In the genomic region with DNA sequence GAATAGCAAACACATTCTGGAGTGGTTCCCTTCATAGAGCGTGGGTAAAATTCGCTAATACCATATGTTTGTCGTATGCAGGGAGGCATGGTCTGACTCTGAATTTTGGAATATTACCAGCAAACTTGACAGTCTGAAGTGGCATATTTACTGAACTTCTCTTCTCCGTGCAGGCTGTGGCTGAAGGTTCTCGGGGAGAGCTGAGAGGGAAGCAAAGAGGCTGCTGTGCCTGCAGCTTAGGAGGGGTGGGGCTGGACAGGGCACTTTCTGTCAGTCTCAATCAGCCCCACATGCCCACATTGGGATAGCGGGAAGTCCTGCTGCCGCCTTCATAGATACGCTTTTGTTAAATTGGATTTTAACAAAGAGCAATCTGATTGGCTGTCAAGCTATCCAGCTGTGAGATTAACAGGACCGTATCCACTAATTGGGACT, we compare ENCODE assay signal across 13 mouse cellular contexts.
DNase-seq lines count a peak whose midpoint lies in the region; ATAC-seq lines count a peak whose summit lies in the region.
"Had no signal": no experiment of that assay in that cellular context is flagged by ENCODE, and none has a peak within 500 bp of the region (broad histone marks: within the 10 kb centered on the region; RNA-seq: fewer than 3 reads in every experiment).

No protein-coding gene starts in this region.

- no peaks in the 10 kb centered on the region for H3K36me3 ChIP-seq in embryonic facial prominence, embryonic 10.5 days (replicated peaks)
- H3K36me3 ChIP-seq in forebrain, embryonic 16.5 days (ENCODE audit: control insufficient read depth, insufficient read depth) = no peaks in the 10 kb centered on the region
- H3K36me3 ChIP-seq in midbrain, embryonic 14.5 days (ENCODE audit: control insufficient read depth, insufficient read depth, low read length) = no peaks in the 10 kb centered on the region
- no peaks in the 10 kb centered on the region for H3K36me3 ChIP-seq in liver, embryonic 12.5 days

- no peaks in the 10 kb centered on the region for H3K9me3 ChIP-seq in embryonic facial prominence, embryonic 10.5 days
- H3K9me3 ChIP-seq in forebrain, embryonic 16.5 days (ENCODE audit: control insufficient read depth, low read length) = no peaks in the 10 kb centered on the region
- no peaks in the 10 kb centered on the region for H3K9me3 ChIP-seq in midbrain, embryonic 14.5 days (ENCODE audit: control insufficient read depth, low read length)
- no peaks in the 10 kb centered on the region for H3K9me3 ChIP-seq in liver, embryonic 12.5 days (replicated peaks)

- H3K27ac ChIP-seq in embryonic facial prominence, embryonic 10.5 days (replicated peaks) = no peak overlapping the region
- no peak overlapping the region for H3K27ac ChIP-seq in forebrain, embryonic 16.5 days (ENCODE audit: low read length)
- H3K27ac ChIP-seq in midbrain, embryonic 14.5 days (replicated peaks; ENCODE audit: low read depth, low read length) = no peak overlapping the region
- H3K27ac ChIP-seq in liver, embryonic 12.5 days = no peak overlapping the region
- H3K27ac ChIP-seq: kidney, postnatal 0 days had no signal

- 46% methylated on average over 9 of the region's 9 CpGs for WGBS in embryonic facial prominence, embryonic 10.5 days
- WGBS in forebrain, embryonic 16.5 days = 11% methylated on average over 9 of the region's 9 CpGs
- 36% methylated on average over 9 of the region's 9 CpGs for WGBS in midbrain, embryonic 14.5 days
- WGBS in liver, embryonic 12.5 days (ENCODE audit: insufficient replicate concordance) = 63% methylated on average over 9 of the region's 9 CpGs

- DNase-seq in layer of hippocampus, adult 9-11 months = peak; percentile 21
- DNase-seq in layer of hippocampus, adult 9-10 months (ENCODE audit: low spot score) = no peak
- peak; percentile 40 for DNase-seq in embryonic facial prominence, embryonic 10.5 days (ENCODE audit: low spot score)
- peak; percentile 60 for DNase-seq in midbrain, embryonic 14.5 days
- no peak for DNase-seq in kidney, postnatal 25 days
- DNase-seq in cerebellum, adult 9-10 months = no peak
- DNase-seq: liver, postnatal 0 days; right cerebral cortex, adult 18-20 months had no signal

- no peak overlapping the region for H3K4me3 ChIP-seq in embryonic facial prominence, embryonic 10.5 days
- H3K4me3 ChIP-seq in forebrain, embryonic 16.5 days (replicated peaks; ENCODE audit: low read length) = peak overlapping the region; percentile 30
- no peak overlapping the region for H3K4me3 ChIP-seq in midbrain, embryonic 14.5 days (replicated peaks; ENCODE audit: low read depth, low read length)
- no peak overlapping the region for H3K4me3 ChIP-seq in liver, embryonic 12.5 days
- H3K4me3 ChIP-seq: myocyte had no signal

- peaks cover 15% of the 10 kb centered on the region; the same call in 1 of the 2 replicates for H3K27me3 ChIP-seq in embryonic facial prominence, embryonic 10.5 days (replicated peaks; ENCODE audit: low read depth, poor library complexity, severe bottlenecking)
- H3K27me3 ChIP-seq in forebrain, embryonic 16.5 days (replicated peaks; ENCODE audit: control insufficient read depth, insufficient read depth, low read length) = no peaks in the 10 kb centered on the region
- no peaks in the 10 kb centered on the region for H3K27me3 ChIP-seq in midbrain, embryonic 14.5 days (ENCODE audit: control insufficient read depth, insufficient read depth, low read length)
- no peaks in the 10 kb centered on the region for H3K27me3 ChIP-seq in liver, embryonic 12.5 days (replicated peaks)

- peak overlapping the region; percentile 18; the same call in 1 of the 2 replicates for H3K9ac ChIP-seq in forebrain, embryonic 16.5 days (replicated peaks; ENCODE audit: low read depth, low read length)
- no peak overlapping the region for H3K9ac ChIP-seq in midbrain, embryonic 14.5 days (replicated peaks; ENCODE audit: low read length)
- H3K9ac ChIP-seq in liver, embryonic 12.5 days = no peak overlapping the region
- H3K9ac ChIP-seq: liver, postnatal 0 days had no signal

- peak; percentile 72 for ATAC-seq in forebrain, embryonic 16.5 days
- ATAC-seq in midbrain, embryonic 14.5 days (ENCODE audit: low FRiP score, low TSS enrichment) = peak; percentile 57; the same call in 1 of the 2 replicates
- ATAC-seq in liver, embryonic 12.5 days = no peak
- ATAC-seq: CD4-positive, CD25-positive, alpha-beta regulatory T cell, adult 4 months; liver, postnatal 0 days had no signal

- peaks cover 10% of the 10 kb centered on the region for H3K4me1 ChIP-seq in embryonic facial prominence, embryonic 10.5 days
- peaks cover 7% of the 10 kb centered on the region for H3K4me1 ChIP-seq in forebrain, embryonic 16.5 days (replicated peaks; ENCODE audit: control insufficient read depth, insufficient read depth, low read length)
- H3K4me1 ChIP-seq in midbrain, embryonic 14.5 days (ENCODE audit: control insufficient read depth, insufficient read depth, low read length) = 0 out of 2 replicates have a peak, but pooled peaks cover 2% of the 10 kb centered on the region
- no peaks in the 10 kb centered on the region for H3K4me1 ChIP-seq in liver, embryonic 12.5 days

- H3K4me2 ChIP-seq in forebrain, embryonic 16.5 days (ENCODE audit: low read length) = peak overlapping the region; percentile 45
- peak overlapping the region; percentile 37 for H3K4me2 ChIP-seq in midbrain, embryonic 14.5 days (ENCODE audit: low read length)
- H3K4me2 ChIP-seq in liver, embryonic 12.5 days = no peak overlapping the region

Comparison
In these comparisons a context has a peak if more than half of its experiments do, and no peak if none do; other contexts are left out.
1. DNase-seq: peak in layer of hippocampus, adult 9-11 months (single experiment), embryonic facial prominence, embryonic 10.5 days (single experiment) and midbrain, embryonic 14.5 days (single experiment); none in layer of hippocampus, adult 9-10 months (single experiment), kidney, postnatal 25 days (0 of 2) and cerebellum, adult 9-10 months (single experiment).